Mouse (Mus musculus) limb, embryonic 13.5 days (tissue): Measurements from ENCODE around the gene Hivep3. TPM values are rescaled to one million over a fixed set of nuclear protein-coding genes. Genes with fewer than 3 reads are reported as not detected.

Experiments used
- ATAC-seq: fragments of 200-750 bp; cut with Nextera tagmentation; 2 replicates; pipeline ENCODE4 v1.8.0; 2017; ENCODE audit warnings: low read depth, moderate number of reproducible peaks, moderate TSS enrichment; ENCODE audit not compliant: low FRiP score
- H3K27ac ChIP-seq: fragments of 300-500 bp; sonication (generic); 2 replicates; pipeline ENCODE4 v1.5.1; 2015; ENCODE audit warnings: inconsistent platforms, mild to moderate bottlenecking, moderate library complexity
- H3K27me3 ChIP-seq: fragments of 300-500 bp; sonication (generic); 2 replicates; pipeline ENCODE4 v1.6.1; 2015; ENCODE audit warnings: mild to moderate bottlenecking, inconsistent platforms
- H3K36me3 ChIP-seq: fragments of 300-500 bp; sonication (generic); 2 replicates; pipeline ENCODE4 v1.6.1; 2015; ENCODE audit warnings: inconsistent platforms, mild to moderate bottlenecking, moderate library complexity
- H3K4me1 ChIP-seq: fragments of 300-500 bp; sonication (generic); 2 replicates; pipeline ENCODE4 v1.6.1; 2015; ENCODE audit warnings: inconsistent platforms
- H3K4me2 ChIP-seq: fragments of 300-500 bp; sonication (generic); replicated peaks from 2 replicates; pipeline ENCODE4 v1.6.1; 2015; ENCODE audit warnings: inconsistent platforms, mild to moderate bottlenecking, moderate library complexity
- H3K4me3 ChIP-seq: fragments of 300-500 bp; sonication (generic); 2 replicates; pipeline ENCODE4 v1.5.1; 2015; ENCODE audit warnings: moderate library complexity, mild to moderate bottlenecking, inconsistent platforms
- H3K9ac ChIP-seq: fragments of 300-500 bp; sonication (generic); 2 replicates; pipeline ENCODE4 v1.6.1; 2015; ENCODE audit warnings: mild to moderate bottlenecking, inconsistent platforms
- H3K9me3 ChIP-seq: fragments of 300-500 bp; sonication (generic); 2 replicates; pipeline ENCODE4 v1.6.1; 2016; ENCODE audit warnings: inconsistent platforms
- WGBS: fragments of 180-500 bp; shearing (Covaris S2); methylation state at CpG from one replicate; pipeline ENCODE4 v1.1.7; 2015; 5-methylcytosine and 5-hydroxymethylcytosine counted together
- polyA plus RNA-seq: library from polyadenylated mRNA; unstranded; fragments of >200 nt; fragmentation: Nextera tagmentation; extraction: Ambion mirVana; gene quantifications from 2 replicates; pipeline ENCODE4 v1.2.1, GENCODE M21; 2015

Gene Hivep3
- polyA plus RNA-seq, 1 experiment from 2014 or later = 2.1 TPM

DNA sequence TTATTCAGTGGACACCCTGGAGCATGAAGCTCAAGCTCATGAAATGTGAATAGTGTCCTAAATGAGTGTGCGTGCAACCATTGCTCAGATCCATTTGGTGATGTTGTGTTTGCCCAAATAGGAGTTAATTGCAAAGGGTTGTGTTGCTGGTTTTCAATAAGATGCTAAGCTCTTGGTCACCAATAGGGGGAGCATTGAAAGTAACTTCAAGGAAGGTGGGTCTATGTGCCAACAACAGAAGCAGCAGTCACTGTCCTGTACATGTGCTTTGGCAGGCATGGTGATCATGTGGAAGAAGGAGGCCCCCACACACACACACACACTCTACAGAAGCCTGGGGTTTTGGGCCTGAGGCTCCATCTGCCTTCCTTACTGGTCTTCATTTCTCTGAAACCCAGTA lies 262.8 kb downstream of the Hivep3 start:
- H3K27ac ChIP-seq = no peak overlapping the region
- no peaks in the 10 kb centered on the region for H3K36me3 ChIP-seq
- no peaks in the 10 kb centered on the region for H3K4me1 ChIP-seq
- no peaks in the 10 kb centered on the region for H3K9me3 ChIP-seq
- H3K4me2 ChIP-seq = no peak overlapping the region
- no peaks in the 10 kb centered on the region for H3K27me3 ChIP-seq
- 86% methylated on average over 1 of the region's 1 CpGs for WGBS
- H3K9ac ChIP-seq = no peak overlapping the region
- no peak for ATAC-seq
- H3K4me3 ChIP-seq = no peak overlapping the region

DNA sequence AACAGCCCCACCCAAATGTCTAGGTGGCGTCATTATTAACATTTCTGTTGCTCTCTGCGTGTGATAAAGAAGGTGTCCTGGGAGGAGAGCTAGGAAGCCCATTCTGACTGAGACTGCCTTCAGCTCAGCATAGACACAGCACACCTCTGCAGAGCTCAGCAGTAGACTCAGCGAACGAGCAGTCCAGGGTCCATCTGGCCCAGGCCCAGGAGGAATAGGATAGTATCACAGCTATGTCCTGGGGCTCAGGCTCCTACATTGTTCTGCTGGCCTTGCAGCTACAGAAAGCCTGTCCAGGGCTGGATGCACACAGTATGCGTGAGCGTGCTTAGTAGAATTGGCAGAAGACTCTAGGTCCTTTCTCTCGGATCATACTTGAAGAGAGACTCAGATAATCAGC lies 263.8 kb downstream of the Hivep3 start:
- no peak for ATAC-seq

DNA sequence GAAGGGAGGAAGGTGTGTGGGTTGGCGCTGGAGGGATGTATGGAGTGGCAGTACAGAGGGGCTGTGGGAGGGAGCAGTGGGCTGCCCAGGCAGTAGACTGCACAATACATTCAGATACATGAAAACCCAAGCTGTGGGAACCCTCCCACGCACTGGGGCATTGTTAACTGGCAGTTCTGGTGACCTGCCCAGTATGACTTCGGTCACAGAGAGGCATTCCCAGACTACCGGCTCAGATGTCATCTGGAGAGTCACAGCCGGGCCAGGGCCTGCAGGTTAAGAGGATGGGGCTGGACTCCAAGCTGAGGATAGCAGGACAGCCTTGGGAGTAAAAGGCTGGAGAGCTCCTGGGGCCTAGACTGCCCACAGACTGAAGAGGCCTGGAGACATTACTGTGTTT lies 265.3 kb downstream of the Hivep3 start:
- 57% methylated on average over 5 of the region's 5 CpGs for WGBS
- H3K36me3 ChIP-seq = no peaks in the 10 kb centered on the region
- ATAC-seq = no peak
- no peak overlapping the region for H3K9ac ChIP-seq
- no peaks in the 10 kb centered on the region for H3K9me3 ChIP-seq
- no peak overlapping the region for H3K4me2 ChIP-seq
- H3K27ac ChIP-seq = no peak overlapping the region
- no peak overlapping the region for H3K4me3 ChIP-seq
- no peaks in the 10 kb centered on the region for H3K27me3 ChIP-seq
- no peaks in the 10 kb centered on the region for H3K4me1 ChIP-seq

More for the DNA sequence above, 263.8 kb downstream of the Hivep3 start:
- H3K9ac ChIP-seq = no peak overlapping the region
- no peaks in the 10 kb centered on the region for H3K9me3 ChIP-seq
- H3K4me3 ChIP-seq = no peak overlapping the region
- H3K36me3 ChIP-seq = no peaks in the 10 kb centered on the region
- no peak overlapping the region for H3K4me2 ChIP-seq
- no peaks in the 10 kb centered on the region for H3K4me1 ChIP-seq
- H3K27ac ChIP-seq = no peak overlapping the region
- no peaks in the 10 kb centered on the region for H3K27me3 ChIP-seq
- WGBS = 90% methylated on average over 7 of the region's 7 CpGs

DNA sequence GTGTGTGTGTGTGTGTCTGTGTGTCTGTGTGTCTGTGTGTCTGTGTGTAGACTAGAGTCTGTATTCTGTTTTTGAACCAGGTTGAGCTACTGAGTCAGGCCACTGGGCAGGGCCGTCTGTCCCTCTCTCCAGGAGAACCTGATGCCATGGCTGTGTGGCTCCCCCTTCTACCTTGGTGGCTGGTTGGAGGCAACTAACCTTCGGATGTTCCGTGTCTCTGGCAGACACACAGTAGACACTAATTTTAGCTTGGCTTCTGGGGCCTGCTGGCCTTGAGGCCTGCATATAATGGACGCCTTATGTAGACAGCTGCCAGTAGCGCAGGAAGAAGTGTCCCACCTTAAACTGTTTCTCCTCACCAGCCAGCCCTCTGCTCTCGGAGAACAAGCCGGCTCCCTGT lies 267.3 kb downstream of the Hivep3 start:
- Histone ChIP-seq H3K27ac (no peak overlapping the region), H3K27me3 (no peaks in the 10 kb centered on the region), H3K4me1 (no peaks in the 10 kb centered on the region), H3K4me2 (no peak overlapping the region), H3K36me3 (no peaks in the 10 kb centered on the region), H3K9ac (no peak overlapping the region), H3K4me3 (no peak overlapping the region), H3K9me3 (no peaks in the 10 kb centered on the region)
- ATAC-seq = no peak
- WGBS = 71% methylated on average over 7 of the region's 7 CpGs

DNA sequence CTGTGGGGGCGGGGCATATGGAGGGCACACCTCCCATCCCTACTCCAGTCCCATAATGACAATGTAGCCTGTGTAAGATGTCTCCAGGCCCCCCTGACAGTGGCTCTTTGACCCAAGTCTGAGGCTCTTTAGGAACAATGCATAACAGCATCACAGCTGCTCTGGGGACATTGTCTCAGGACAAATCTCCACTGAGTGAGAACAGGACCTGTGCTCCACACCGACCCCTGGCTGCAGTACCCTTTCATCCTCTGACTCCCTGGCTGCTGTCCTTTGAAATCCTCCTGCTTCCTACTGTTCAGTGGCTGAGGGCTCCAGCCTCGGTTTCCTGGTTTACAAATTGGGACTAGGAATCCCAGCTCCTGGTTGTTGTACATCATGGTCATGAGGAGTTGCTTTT lies 269.4 kb downstream of the Hivep3 start:
- Histone ChIP-seq H3K9me3 (no peaks in the 10 kb centered on the region), H3K4me2 (no peak overlapping the region), H3K27me3 (no peaks in the 10 kb centered on the region), H3K27ac (no peak overlapping the region), H3K36me3 (no peaks in the 10 kb centered on the region), H3K4me3 (no peak overlapping the region), H3K4me1 (no peaks in the 10 kb centered on the region), H3K9ac (no peak overlapping the region)
- ATAC-seq = no peak
- WGBS = 45% methylated on average over 3 of the region's 3 CpGs

DNA sequence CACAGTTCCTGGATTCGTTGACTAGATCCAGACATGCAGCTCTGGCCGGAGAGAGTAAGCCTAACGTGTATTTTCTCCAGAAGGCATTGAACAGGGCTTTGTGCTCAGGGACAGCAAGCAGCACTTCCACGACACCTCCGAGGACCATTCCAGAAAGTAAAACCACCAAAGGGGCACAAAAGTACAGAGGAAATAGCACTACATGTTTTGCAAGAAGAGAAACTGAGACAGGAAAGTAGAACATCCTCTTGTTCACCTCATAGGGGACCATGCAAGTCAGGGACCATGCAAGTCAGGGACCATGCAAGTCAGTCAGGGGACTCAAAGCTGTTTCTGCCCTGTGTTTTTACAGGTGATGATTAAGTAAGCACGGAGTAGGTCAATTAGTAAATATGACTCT lies 272.5 kb downstream of the Hivep3 start:
- Histone ChIP-seq H3K36me3 (no peaks in the 10 kb centered on the region), H3K4me2 (no peak overlapping the region), H3K27ac (no peak overlapping the region), H3K9ac (no peak overlapping the region), H3K9me3 (no peaks in the 10 kb centered on the region), H3K4me1 (0 out of 2 replicates have a peak, but pooled peaks cover 4% of the 10 kb centered on the region), H3K4me3 (no peak overlapping the region), H3K27me3 (no peaks in the 10 kb centered on the region)
- 59% methylated on average over 6 of the region's 6 CpGs for WGBS
- ATAC-seq = no peak

DNA sequence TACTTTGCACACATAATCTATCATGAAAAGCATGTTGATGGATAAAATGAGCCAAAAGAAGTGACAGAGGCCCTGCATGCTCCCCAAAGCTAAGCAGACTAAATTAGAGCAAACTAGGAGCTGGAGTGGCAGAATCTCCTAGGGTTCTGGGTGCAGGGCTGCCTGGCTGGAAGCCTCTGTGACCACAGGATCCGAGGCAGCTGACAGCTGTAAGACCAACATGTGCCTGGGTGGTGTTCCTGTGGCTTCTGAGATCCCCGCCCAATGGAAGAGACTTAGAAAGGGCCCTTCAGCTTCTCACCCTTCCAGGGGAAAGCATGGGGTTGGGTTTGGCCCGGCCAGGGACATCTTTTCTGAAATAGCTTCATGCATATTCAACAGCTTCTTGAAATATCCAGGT lies 274.3 kb downstream of the Hivep3 start:
- Histone ChIP-seq H3K27ac (no peak overlapping the region), H3K4me3 (no peak overlapping the region), H3K36me3 (no peaks in the 10 kb centered on the region), H3K4me2 (no peak overlapping the region), H3K27me3 (no peaks in the 10 kb centered on the region), H3K9me3 (no peaks in the 10 kb centered on the region), H3K4me1 (0 out of 2 replicates have a peak, but pooled peaks cover 6% of the 10 kb centered on the region), H3K9ac (no peak overlapping the region)
- WGBS = 71% methylated on average over 3 of the region's 3 CpGs
- no peak for ATAC-seq

DNA sequence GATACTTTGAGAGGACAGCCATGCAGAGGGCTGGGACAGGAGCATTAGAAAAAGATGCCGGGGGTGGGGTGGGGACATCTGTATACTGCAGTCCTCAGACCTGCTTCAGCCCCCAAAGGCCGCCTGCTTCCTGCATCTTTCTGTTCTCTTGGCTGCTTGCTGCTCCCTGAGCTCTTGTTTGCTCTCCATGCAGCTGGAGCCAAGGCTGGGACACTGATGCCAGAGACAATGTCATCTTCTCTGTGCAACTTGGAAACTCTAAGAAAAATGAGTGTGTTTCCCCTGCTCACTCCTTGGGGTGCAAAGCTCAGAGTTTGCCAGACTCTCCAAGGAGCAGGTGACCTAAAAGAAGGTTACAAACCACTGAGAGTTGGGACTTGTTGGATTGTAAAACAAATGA lies 275.6 kb downstream of the Hivep3 start:
- Histone ChIP-seq H3K4me2 (no peak overlapping the region), H3K9ac (no peak overlapping the region), H3K36me3 (no peaks in the 10 kb centered on the region), H3K4me3 (no peak overlapping the region), H3K4me1 (0 out of 2 replicates have a peak, but pooled peaks cover 6% of the 10 kb centered on the region), H3K9me3 (no peaks in the 10 kb centered on the region), H3K27ac (no peak overlapping the region), H3K27me3 (no peaks in the 10 kb centered on the region)
- 51% methylated on average over 2 of the region's 2 CpGs for WGBS
- ATAC-seq = no peak

DNA sequence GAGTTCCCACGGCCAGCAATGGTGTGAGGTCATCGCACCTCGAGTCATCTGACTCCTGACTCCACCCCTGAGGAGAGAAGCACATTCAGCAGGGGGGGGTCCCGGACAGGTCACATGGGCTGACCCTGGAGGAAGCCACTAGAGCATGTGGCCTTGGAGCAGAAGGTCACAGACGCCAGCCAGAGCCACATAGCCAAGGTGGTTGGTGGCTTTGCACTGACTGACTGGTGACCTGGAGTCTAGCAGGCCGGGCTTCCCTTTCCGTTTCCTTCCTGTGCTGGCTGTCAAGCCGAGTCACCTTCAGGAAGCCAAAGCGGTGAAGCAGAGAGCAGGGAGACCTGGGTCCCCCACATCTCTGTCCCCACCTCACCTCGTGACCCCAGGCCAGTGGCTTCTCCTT lies 278.2 kb downstream of the Hivep3 start:
- Histone ChIP-seq H3K36me3 (no peaks in the 10 kb centered on the region), H3K4me2 (no peak overlapping the region), H3K4me1 (0 out of 2 replicates have a peak, but pooled peaks cover 6% of the 10 kb centered on the region), H3K4me3 (no peak overlapping the region), H3K27me3 (no peaks in the 10 kb centered on the region), H3K9me3 (no peaks in the 10 kb centered on the region), H3K27ac (no peak overlapping the region), H3K9ac (no peak overlapping the region)
- WGBS = 72% methylated on average over 10 of the region's 10 CpGs
- ATAC-seq = no peak

DNA sequence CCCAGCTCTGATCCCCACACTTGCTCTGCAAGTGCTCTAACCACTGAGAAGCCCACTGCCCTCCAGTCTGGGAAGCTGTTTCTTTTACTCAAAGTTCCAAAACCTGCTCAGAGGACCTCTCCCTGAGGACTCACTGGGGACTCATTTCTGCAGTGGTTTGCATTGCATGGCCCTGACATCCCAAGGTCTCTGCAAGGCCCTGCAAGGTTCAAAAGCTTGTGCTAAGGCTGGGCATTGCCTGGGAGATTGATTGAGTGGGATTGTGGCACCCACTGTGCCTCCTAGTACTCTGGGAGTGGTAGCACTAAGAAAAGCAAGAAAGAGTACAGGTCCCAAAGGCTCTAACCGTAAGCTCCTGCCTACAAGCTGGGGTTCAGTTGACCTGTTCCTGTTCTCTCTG lies 279.3 kb downstream of the Hivep3 start:
- Histone ChIP-seq H3K4me1 (0 out of 2 replicates have a peak, but pooled peaks cover 6% of the 10 kb centered on the region), H3K27me3 (no peaks in the 10 kb centered on the region), H3K9ac (no peak overlapping the region), H3K27ac (no peak overlapping the region), H3K36me3 (no peaks in the 10 kb centered on the region), H3K4me2 (no peak overlapping the region), H3K9me3 (no peaks in the 10 kb centered on the region), H3K4me3 (no peak overlapping the region)
- no peak for ATAC-seq
- WGBS = 74% methylated on average over 1 of the region's 1 CpGs

DNA sequence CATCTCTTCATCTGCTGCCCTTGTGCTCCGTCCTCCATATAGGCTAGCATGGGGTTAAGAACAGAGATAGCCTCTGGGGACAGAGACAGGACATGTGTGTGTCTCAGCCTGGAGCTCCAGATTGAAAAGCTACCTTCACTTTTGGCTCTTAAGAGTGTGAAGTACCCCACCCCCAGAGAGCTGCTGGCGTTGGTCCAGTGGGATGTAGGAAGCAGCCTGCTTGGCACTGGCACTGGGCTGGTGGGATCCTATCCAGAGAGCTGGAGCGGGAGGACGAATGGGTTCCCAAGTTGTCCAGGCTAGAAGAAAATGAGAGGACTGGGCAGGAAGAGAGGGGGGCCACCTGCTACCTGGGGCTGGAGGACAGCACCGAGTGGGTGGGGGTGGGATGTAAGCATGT lies 284.8 kb downstream of the Hivep3 start:
- Histone ChIP-seq H3K4me2 (no peak overlapping the region), H3K27me3 (no peaks in the 10 kb centered on the region), H3K36me3 (no peaks in the 10 kb centered on the region), H3K9ac (no peak overlapping the region), H3K27ac (no peak overlapping the region), H3K9me3 (no peaks in the 10 kb centered on the region), H3K4me1 (no peaks in the 10 kb centered on the region), H3K4me3 (no peak overlapping the region)
- WGBS = 77% methylated on average over 5 of the region's 5 CpGs
- no peak for ATAC-seq

DNA sequence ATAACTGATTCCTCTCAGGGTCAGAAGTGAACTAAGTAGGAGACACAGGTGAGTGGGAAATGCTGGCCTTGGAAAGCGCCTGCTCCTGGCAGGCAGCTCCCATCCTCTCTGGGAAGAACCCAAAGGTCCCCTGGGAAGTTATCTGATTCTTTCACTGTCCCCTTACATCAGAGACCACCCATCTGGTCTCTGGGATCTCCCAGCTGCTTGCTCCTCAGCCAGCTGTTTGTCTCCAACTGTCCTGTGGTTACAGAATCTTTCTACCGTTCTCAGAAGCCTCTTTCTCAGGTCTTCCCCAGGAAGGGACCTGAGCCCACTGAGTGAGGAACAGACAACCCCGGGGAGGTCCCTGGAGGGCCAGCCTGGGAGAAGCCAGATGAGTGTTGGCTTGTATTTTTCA lies 288.8 kb downstream of the Hivep3 start:
- H3K27ac ChIP-seq = no peak overlapping the region
- H3K36me3 ChIP-seq = no peaks in the 10 kb centered on the region
- H3K4me3 ChIP-seq = no peak overlapping the region
- H3K9ac ChIP-seq = no peak overlapping the region
- H3K4me2 ChIP-seq = no peak overlapping the region
- H3K4me1 ChIP-seq = no peaks in the 10 kb centered on the region
- WGBS = 63% methylated on average over 3 of the region's 3 CpGs
- no peaks in the 10 kb centered on the region for H3K27me3 ChIP-seq
- H3K9me3 ChIP-seq = no peaks in the 10 kb centered on the region
- ATAC-seq = no peak

DNA sequence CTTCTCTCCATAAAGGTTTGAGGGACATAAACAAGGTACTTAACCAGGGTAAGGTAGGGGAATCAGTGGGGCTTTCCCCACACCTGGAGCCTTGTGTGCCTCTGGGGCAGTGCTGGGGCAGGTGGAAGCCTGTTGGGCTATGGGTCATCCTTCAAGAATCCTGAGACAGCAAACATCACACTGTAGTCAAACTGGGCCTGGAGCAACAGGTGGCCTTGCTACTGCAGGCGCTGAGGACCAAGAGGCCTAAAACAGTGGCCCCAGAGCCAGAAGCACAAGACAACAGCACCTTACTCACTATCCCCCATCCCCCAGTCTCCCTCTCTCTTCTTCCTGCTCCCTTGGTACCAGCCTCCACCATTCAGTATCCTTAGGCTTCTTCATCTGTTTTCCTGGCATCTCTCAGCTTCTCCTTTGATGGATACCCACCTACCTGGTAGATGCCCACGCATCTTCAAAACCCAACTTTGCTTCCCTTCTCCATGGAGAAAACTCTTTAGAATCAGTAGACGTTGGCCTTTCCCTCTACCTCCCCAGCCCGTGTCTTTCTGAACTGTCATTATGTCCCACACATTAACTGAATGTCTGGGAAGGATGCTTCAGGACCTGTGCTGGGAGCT lies 289.7 kb downstream of the Hivep3 start:
- H3K4me3 ChIP-seq = no peak overlapping the region
- no peaks in the 10 kb centered on the region; the same call in 1 of the 2 replicates for H3K27me3 ChIP-seq
- no peaks in the 10 kb centered on the region for H3K9me3 ChIP-seq
- H3K36me3 ChIP-seq = no peaks in the 10 kb centered on the region
- 82% methylated on average over 4 of the region's 4 CpGs for WGBS
- H3K27ac ChIP-seq = no peak overlapping the region
- no peaks in the 10 kb centered on the region for H3K4me1 ChIP-seq
- no peak for ATAC-seq
- no peak overlapping the region for H3K9ac ChIP-seq
- no peak overlapping the region for H3K4me2 ChIP-seq
